Mouse (Mus musculus) kidney, postnatal 36 days (tissue): ENCODE results near the gene Ggcx.
A peak's percentile ranks its signal among the peaks of the same experiment; 100 is the strongest.

Source experiments
- DNase-seq, 2 experiments: peaks; one replicate each; pipeline ENCODE4 v3.0.0; 2021 to 2022; ENCODE audit warnings: mixed read lengths in 2 of 2

Gene Ggcx

GRCm38 (mm10) chr6:72414076-72414756, at the start of gene Ggcx:
Ggcx (plus strand) TSS chr6:72414308.
- peak; percentile 97 to 98 for DNase-seq

DNA sequence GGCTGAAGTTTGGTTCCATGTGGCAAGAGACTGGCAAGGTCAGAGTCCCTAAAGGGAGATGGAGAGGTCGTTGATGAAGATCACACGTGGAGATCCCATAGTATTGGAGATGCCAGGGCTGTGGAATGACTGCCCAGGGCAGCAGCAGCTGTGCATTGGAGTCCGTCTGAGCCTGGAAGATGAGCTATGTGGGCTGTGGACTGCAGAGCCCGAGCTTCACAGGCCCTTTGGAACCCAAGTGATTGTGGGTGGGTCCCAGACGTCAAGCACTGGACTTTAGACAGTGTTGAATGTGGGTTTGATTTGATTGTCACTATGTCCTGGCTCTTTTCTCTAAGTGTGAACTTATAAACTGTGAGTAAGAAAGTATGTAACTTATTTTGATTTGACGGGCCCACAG, 49.1 kb upstream of the Ggcx start:
- peak; percentile 43 to 59 for DNase-seq

DNA sequence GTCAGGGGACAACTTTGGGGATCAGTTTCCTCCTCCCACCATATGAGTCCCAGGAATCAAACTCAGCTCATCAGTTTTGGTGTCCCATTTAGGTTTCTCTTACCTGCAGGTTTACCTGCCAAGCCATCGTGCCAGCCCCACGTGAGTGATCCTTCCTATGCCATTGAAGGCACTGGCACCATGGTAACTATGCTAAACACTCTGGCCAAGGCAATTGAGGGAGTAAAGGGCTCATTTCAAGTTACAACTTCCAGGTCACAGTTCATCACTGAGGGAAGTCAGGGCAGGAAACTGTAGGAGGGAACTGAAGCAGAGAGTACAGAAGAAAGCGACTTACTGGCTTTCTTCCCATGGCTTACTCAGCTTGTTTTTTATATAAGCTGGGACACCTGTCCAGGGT, 47.8 kb upstream of the Ggcx start:
- DNase-seq: no peak

DNA sequence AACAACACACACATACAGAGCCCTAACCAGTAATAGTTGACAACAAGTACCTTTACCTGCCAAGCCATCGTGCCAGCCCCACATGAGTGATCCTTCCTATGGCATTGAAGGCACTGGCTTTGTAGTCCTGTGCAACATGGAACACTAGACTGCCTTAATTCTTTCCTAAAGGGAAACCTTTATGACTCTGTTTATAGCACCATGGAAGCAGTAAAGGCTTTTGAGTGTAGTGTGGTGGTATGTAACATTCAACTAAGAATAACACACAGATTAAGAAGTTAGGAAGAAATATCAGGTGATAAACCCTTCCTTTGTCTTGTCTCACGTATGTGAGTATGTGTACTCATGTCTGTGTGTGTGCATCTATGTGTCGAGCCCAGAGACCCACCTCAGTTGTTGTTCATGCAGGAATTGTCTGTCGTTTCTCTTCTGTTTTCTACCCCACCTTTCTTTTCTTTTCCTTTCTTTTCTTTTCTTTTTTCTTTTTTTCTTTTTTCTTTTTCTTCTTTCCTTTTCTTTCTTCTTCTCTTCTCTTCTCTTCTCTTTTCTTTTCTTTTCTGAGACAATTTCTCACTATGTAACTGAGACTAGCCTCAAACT, 47.2 kb upstream of the Ggcx start, which contains the start of gene Rnf181:
TSS of gene Rnf181 (minus strand) at position 113 of the 600 bp plus-strand sequence.
- no peak for DNase-seq

GRCm38 (mm10) chr6:72367460-72367974, 46.6 kb upstream of the Ggcx start:
- no peak for DNase-seq

- no peak for DNase-seq
These were observed 44.6 kb upstream of the Ggcx start for GRCm38 (mm10) chr6:72369557-72369956.

- peak in 1 of 2 experiments; percentile 39 for DNase-seq
These were observed 44.0 kb upstream of the Ggcx start for GRCm38 (mm10) chr6:72370091-72370490.

DNA sequence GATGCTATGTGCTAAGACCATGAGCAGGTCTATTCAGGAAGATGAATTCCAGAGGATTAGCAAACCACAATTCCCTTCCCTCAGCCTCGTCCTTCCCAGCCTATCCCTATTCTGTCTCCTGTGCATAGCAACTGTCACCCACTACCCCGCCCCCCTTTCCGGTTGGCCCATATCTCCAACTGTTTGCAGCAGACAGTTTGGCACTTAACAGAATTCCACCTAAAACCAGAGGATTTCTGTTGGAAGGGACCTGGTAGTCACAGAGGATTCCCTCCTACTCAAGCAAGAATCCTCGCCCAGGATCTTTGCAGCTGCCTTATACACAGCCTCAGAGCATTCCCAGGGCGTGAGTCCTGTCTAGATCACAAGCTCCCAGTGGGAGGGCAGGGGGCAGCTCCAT, 43.0 kb upstream of the Ggcx start:
- peak; percentile 62 to 77 for DNase-seq

DNA sequence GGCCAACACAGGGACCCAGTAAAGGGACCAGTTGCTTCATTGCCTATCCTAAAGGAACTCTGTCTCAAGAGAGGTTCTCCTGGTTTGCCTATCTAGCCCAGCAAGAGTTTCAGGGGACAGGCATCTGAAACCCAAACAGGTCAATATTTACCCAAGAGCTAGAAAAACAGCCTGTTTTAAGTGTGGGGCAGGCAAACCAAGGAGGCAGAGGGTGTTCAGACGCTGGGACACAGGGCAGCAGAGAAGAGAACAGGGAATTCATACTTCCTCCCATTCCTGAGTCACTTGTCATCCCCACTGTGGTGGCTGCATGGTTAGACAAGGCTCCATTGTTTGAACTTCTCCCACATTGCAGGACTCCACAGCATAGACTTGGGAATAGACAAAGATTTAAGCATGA, 42.5 kb upstream of the Ggcx start:
- no peak for DNase-seq

DNA sequence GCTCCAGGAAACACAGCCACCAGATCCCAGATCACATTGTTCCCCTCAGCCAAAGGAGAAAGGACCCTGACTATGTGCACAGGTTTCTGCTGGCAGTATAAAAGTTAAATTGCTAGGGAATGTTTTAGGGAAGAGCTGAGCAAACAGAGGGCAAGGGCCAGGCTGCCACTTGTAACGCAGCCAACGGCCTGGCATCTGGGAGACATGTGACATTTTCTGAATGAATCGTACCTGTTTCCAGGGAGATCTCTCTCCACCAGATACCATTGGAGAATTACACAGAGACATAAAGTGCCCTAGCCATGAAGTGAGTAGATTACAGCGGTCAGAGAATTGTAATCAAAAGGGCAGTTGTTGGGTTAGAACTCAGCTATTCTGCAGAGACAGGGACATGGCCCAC, 40.9 kb upstream of the Ggcx start:
- DNase-seq: peak; percentile 59 to 76

GRCm38 (mm10) chr6:72374206-72374605, 39.9 kb upstream of the Ggcx start:
- no peak for DNase-seq

DNA sequence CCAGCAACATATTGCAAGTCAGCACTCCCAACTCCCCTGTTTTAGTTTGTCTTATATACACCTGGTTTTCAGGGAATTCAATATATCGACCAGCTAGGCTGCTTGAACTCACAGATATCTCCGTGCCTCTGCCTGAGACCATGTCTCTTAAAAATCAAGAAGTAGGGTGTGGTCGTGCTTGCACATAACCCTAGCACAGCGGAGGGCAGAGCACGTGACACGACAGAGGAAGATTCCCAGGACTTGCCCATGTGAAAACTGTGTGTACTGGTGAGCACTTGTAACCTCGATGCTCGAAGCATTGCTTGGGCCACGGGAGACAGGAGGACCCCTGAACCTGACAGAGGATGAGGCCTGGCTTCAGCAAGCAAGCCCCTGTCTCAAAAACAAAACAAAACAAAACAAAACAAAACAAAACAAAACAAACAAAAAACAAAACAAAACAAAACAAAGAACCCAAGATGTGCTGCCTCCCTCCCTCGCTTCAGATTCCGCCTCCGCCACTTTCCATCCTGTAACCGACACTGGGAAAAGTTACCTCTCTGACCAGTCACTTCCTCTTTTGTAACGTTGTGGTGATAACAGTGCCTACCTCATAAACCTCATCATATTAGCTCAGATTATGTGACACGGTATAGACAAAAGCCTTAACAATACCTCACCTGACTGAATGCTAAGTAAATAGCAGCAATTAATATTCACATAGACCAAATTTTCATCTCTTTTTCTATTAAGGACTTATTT, 39.1 kb upstream of the Ggcx start:
- no peak for DNase-seq

DNA sequence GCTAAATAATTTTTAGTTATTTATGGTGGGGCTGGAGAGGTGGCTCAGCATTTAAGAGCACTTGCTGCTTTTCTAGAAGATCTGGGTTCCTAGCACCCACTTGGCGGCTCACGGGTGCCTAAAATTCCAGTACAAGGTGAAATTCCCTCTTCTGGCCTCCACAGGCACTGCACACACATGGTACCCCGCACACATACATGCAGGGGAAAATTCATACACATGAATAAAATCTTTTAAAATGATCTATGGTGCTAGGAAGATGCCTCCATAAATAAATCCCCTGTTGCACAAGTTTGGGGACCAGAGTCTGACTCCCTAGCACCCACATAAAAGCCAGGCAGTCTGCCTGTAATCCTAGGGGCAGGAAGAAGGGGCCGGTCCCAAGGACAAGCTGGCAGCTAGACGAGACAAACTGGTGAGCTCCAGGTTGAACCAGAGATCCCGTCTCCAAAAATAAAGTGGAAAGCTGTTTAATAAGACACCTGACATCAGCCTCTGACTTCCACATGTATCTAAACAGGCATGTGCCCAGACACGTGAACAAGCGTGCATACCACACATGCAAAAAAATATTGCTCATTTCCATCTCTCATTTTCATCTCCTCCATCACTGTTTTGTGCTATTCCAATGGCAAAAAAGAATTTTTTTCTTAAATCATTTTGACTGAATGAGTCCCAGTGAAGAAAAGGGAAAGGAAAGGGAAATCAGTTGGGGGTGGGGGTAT, 35.4 kb upstream of the Ggcx start:
- no peak for DNase-seq

- peak; percentile 54 to 58 for DNase-seq
These were observed 34.6 kb upstream of the Ggcx start for GRCm38 (mm10) chr6:72379377-72380130.

DNA sequence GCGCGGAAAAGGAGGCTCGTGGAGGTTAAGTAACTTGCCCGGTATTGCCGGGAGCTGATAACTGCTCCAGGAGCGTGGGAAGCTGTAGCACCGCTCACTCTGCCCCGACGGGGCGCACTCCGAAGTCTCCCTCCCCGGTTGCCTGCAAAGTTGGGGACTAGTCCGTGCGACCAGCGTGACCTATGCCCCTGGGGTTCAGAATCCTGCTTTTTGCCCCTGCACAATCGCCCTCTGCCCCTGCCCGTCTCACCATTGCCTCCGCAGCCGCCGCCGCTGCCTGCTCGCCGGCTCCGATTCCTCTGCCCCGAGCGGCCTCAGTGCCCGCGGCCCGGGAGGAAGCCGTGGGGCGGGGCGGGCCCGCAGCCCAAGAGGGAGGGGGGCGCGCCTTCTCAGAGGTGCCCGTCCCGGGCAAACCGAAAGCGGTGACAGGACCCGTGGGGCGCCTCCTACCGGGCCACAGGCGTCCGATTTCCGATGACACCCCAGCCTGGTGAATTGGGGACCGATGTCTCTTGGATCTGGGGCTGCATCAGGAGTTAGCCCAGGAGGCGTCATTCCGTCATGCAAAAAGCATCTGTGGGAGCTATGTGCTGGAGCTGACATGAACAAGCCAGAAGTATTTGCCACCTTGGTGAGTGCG, 33.9 kb upstream of the Ggcx start, which contains the start of gene Vamp5:
TSS of gene Vamp5 (minus strand) at position 338 of the 640 bp plus-strand sequence.
- DNase-seq: peak; percentile 90 to 94

GRCm38 (mm10) chr6:72382494-72382893, 31.6 kb upstream of the Ggcx start:
- DNase-seq: no peak

GRCm38 (mm10) chr6:72383142-72383820, 30.8 kb upstream of the Ggcx start:
- DNase-seq: no peak

DNA sequence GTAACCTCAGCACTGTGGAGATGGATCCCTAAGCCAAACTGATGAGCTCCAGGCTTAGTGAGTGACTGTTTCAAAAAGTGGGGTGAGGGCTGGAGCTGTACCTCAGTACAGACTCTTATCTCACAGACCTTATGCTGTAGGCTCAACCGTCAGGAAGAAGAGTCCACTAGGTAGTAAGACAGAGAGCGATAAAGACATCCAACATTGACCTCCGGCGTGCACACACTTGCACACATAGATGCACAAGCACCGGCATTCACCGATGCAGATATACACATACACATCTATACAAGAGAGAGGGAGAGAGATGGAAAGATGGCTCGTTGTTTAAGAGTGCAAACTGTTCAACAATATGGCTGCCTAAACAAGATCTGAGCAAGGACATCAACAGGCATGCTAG, 30.2 kb upstream of the Ggcx start:
- no peak for DNase-seq

DNA sequence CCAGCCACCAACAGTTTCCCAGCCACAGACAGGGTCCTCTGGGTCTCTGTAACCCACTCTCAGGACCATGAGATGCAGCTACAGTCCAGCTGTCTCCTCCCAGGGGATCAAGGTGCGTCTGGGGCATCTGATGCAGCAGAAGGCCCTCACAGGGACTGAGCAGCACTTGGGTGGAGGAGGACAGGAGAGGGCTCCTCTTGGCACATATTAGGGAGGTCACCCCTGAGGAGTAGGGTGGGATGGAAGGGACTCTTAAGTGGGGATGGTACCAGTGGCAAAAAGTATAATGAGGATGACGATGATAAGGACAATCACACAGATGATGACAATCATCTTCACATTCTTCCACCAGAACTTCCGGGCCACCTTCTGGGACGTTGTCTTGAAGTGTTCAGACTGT, 28.9 kb upstream of the Ggcx start:
- no peak for DNase-seq

DNA sequence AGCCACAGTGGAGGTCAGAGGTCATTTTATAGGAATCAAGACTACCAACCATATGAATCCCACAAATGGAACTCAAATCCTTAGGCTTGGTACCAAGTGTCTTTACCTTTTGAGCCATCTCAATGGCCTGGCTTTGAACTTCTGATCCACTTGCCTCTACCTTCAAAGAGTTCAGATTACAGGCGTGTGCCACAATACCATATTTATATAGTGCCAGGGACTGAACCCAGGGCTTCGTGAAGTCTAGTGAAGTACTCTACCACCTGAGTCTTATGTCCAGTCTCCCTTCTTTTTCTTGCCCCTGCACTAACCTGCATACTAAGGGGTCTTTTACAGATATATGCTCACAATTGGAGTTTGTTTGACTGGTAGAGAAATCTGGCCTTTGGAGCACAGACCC, 27.5 kb upstream of the Ggcx start:
- DNase-seq: no peak

- DNase-seq: no peak
These were observed 26.3 kb upstream of the Ggcx start for GRCm38 (mm10) chr6:72387816-72388215.
